Mouse (Mus musculus) cerebellum, adult 18-20 months (tissue): Measurements from ENCODE around the gene Ebpl.

Source experiments
- DNase-seq, 2 experiments: peaks; one replicate each; pipeline ENCODE4 v3.0.0; 2021

Gene Ebpl

GRCm38 (mm10) chr14:61327007-61327406 is 33.2 kb downstream of the Ebpl start:
- peak; percentile 25 to 33 for DNase-seq

GRCm38 (mm10) chr14:61322740-61323139 is 37.5 kb downstream of the Ebpl start:
- no peak for DNase-seq

- DNase-seq = no peak
Measured at GRCm38 (mm10) chr14:61321200-61321599, 39.0 kb downstream of the Ebpl start.

GRCm38 (mm10) chr14:61320765-61321164 is 39.5 kb downstream of the Ebpl start:
- no peak for DNase-seq

GRCm38 (mm10) chr14:61316861-61317260 is 43.4 kb downstream of the Ebpl start:
- DNase-seq = peak; percentile 73 to 74

- peak in 1 of 2 experiments; percentile 9 for DNase-seq
Measured at GRCm38 (mm10) chr14:61310963-61311362, 49.3 kb downstream of the Ebpl start.

GRCm38 (mm10) chr14:61310036-61310772 is 50.0 kb downstream of the Ebpl start:
- no peak for DNase-seq

GRCm38 (mm10) chr14:61309593-61309992 is 50.6 kb downstream of the Ebpl start, which contains the start of gene Arl11:
Arl11 (plus strand) TSS chr14:61309753.
- no peak for DNase-seq

- DNase-seq = no peak
Measured at GRCm38 (mm10) chr14:61303969-61304609, 56.1 kb downstream of the Ebpl start.

- DNase-seq = no peak
Measured at GRCm38 (mm10) chr14:61302428-61302827, 57.8 kb downstream of the Ebpl start.

GRCm38 (mm10) chr14:61301323-61301722 is 58.9 kb downstream of the Ebpl start:
- no peak for DNase-seq

GRCm38 (mm10) chr14:61299810-61300209 is 60.4 kb downstream of the Ebpl start:
- no peak for DNase-seq

GRCm38 (mm10) chr14:61294738-61295079 is 65.5 kb downstream of the Ebpl start:
- DNase-seq = peak; percentile 63 to 66

- DNase-seq = peak; percentile 72 to 76
Measured at GRCm38 (mm10) chr14:61293884-61294737, 66.1 kb downstream of the Ebpl start.

- DNase-seq = peak; percentile 11 to 24
Measured at GRCm38 (mm10) chr14:61290664-61291063, 69.6 kb downstream of the Ebpl start.

GRCm38 (mm10) chr14:61288606-61289286 is 71.5 kb downstream of the Ebpl start:
- no peak for DNase-seq
